Mouse (Mus musculus) heart, embryonic 14.5 days (tissue): Measurements from ENCODE around the gene Miox. TPM values are rescaled to one million over a fixed set of nuclear protein-coding genes. Genes with fewer than 3 reads are reported as not detected.
A peak's percentile ranks its signal among the peaks of the same experiment; 100 is the strongest.

ENCODE experiments used
- ATAC-seq: fragments of 200-750 bp; cut with Nextera tagmentation; 2 replicates; pipeline ENCODE4 v1.8.0; 2017; ENCODE audit warnings: low read depth, moderate TSS enrichment; ENCODE audit not compliant: insufficient number of reproducible peaks, insufficient read depth, low FRiP score
- H3K27ac ChIP-seq, 2 experiments: fragments of 200-500 bp in 1 of 2; fragments of 300-500 bp in 1 of 2; sonication (generic) in 1 of 2; replicated peaks in 1 of 2; 2 replicates each; pipeline ENCODE4 v1.5.1; 2012 to 2014; ENCODE audit warnings: low read depth in 2 of 2, low read length in 2 of 2, control low read depth in 1 of 2, mild to moderate bottlenecking in 1 of 2, mixed read lengths in 1 of 2; ENCODE audit not compliant: control insufficient read depth in 1 of 2, insufficient read depth in 1 of 2
- H3K27me3 ChIP-seq: fragments of 300-500 bp; sonication (generic); 2 replicates; pipeline ENCODE4 v1.6.1; 2014; ENCODE audit warnings: mild to moderate bottlenecking, low read length, control low read depth; ENCODE audit not compliant: control insufficient read depth, insufficient read depth
- H3K36me3 ChIP-seq: fragments of 300-500 bp; sonication (generic); 2 replicates; pipeline ENCODE4 v1.6.1; 2014; ENCODE audit warnings: mild to moderate bottlenecking, control low read depth, low read length, mixed read lengths; ENCODE audit not compliant: control insufficient read depth, insufficient read depth
- H3K4me1 ChIP-seq, 2 experiments: fragments of 200-500 bp in 1 of 2; fragments of 300-500 bp in 1 of 2; sonication (generic) in 1 of 2; 2 replicates each; pipeline ENCODE4 v1.6.1; 2012 to 2014; ENCODE audit warnings: low read length in 2 of 2, control low read depth in 1 of 2, mixed read lengths in 1 of 2; ENCODE audit not compliant: control insufficient read depth in 2 of 2, insufficient read depth in 2 of 2
- H3K4me2 ChIP-seq: fragments of 300-500 bp; sonication (generic); 2 replicates; pipeline ENCODE4 v1.6.1; 2014; ENCODE audit warnings: mild to moderate bottlenecking, low read length
- H3K4me3 ChIP-seq, 2 experiments: fragments of 200-500 bp in 1 of 2; fragments of 300-500 bp in 1 of 2; sonication (generic) in 1 of 2; 2 replicates each; pipeline ENCODE4 v1.5.1; 2012 to 2014; ENCODE audit warnings: low read length in 2 of 2, mild to moderate bottlenecking in 2 of 2, control low read depth in 1 of 2, low read depth in 1 of 2, moderate library complexity in 1 of 2; ENCODE audit not compliant: control insufficient read depth in 1 of 2, insufficient read depth in 1 of 2
- H3K9ac ChIP-seq: fragments of 300-500 bp; sonication (generic); 2 replicates; pipeline ENCODE4 v1.6.1; 2014; ENCODE audit warnings: mild to moderate bottlenecking, low read length
- H3K9me3 ChIP-seq: fragments of 300-500 bp; sonication (generic); 2 replicates; pipeline ENCODE4 v1.6.1; 2016; ENCODE audit warnings: low read length, control low read depth; ENCODE audit not compliant: control insufficient read depth
- WGBS: fragments of 180-500 bp; shearing (Covaris S2); extraction: QIAGEN DNeasy Blood & Tissue Kit; methylation state at CpG from one replicate; pipeline ENCODE4 v1.1.7; 2014; 5-methylcytosine and 5-hydroxymethylcytosine counted together
- polyA plus RNA-seq: library from polyadenylated mRNA; unstranded; fragments of >200 nt; fragmentation: Nextera tagmentation; extraction: Ambion mirVana; gene quantifications from 2 replicates; pipeline ENCODE4 v1.2.1, GENCODE M21; 2014

The Miox gene
- polyA plus RNA-seq, 1 experiment from 2014 or later: not detected

DNA sequence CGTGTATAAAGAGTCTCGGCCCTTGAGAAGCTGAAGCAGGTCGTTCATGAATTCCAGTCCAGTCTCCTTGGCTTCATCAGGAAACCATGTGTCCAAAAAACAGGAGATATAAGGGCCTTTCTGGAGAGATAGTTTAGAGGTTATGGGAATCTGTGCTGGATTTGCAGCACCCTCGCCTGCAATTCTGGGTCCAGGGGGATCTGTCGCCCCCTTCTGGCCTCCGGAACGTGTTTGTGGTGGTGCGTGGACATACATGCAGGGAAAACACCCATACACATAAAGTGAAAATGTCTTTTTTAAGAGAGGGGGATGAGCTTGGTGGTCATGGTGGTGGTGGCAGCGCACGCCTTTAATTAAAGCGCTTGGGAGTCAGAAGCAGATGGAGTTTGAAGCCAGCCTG is 18.1 kb upstream of the Miox start:
- H3K27me3 ChIP-seq: no peaks in the 10 kb centered on the region
- no peak overlapping the region for H3K9ac ChIP-seq
- peaks cover 10 to 13% of the 10 kb centered on the region in 2 experiments for H3K4me1 ChIP-seq
- ATAC-seq: no peak
- no peaks in the 10 kb centered on the region for H3K36me3 ChIP-seq
- no peak overlapping the region for H3K27ac ChIP-seq
- 64% methylated on average over 11 of the region's 11 CpGs for WGBS
- H3K4me3 ChIP-seq: no peak overlapping the region
- no peaks in the 10 kb centered on the region for H3K9me3 ChIP-seq
- peak overlapping the region; percentile 70; the same call in 1 of the 2 replicates for H3K4me2 ChIP-seq

GRCm38 (mm10) chr15:89321264-89321663 is 12.9 kb upstream of the Miox start:
- H3K9ac ChIP-seq: no peak overlapping the region
- H3K4me3 ChIP-seq: no peak overlapping the region
- ATAC-seq: no peak
- no peak overlapping the region for H3K27ac ChIP-seq
- H3K36me3 ChIP-seq: no peaks in the 10 kb centered on the region
- H3K27me3 ChIP-seq: peaks cover 16% of the 10 kb centered on the region
- no peaks in the 10 kb centered on the region for H3K9me3 ChIP-seq
- peaks cover 4 to 8% of the 10 kb centered on the region in 2 experiments; a peak in 1 of 4 replicates for H3K4me1 ChIP-seq
- H3K4me2 ChIP-seq: no peak overlapping the region
- WGBS: 73% methylated on average over 8 of the region's 8 CpGs

DNA sequence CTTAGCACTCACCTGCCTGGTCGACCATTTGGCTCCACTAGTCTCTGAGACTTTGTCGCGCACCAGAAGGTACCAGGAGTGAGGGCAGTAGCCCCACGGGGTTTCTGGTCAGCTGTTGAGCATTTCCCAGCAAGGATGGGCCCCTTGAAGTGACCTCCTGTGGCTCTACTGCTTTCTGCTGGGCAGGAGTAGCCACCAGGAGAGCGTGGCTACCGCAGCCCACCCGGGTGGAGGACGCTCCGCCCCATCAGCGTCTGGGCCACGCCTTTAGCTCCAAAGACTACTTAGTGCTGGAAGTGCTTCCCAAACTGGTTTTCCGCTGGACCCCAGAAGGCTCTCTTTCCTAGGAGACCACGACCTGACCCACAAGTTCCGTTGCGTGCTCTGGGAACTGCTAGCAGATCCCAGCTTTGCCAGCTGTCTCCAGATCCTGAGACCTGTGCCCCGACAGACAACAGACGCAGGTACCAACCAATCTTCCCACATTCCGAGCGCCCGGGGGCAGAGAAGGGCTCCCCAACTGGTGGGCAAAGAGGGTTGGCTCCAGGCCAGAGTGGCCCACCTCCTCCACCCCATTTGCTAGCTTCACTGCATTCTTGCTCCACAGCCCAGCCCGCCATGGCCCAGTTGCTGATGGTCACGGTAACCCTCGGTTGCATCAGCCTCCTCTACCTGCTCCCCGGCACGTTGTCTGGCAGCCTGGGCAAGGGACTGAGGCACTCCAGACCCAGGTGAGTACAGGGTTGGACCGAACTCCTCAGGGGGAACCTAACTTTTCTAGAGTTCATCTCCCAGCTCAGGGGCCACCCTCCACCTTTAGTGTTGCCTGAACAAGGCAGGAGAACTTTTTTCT is 11.3 kb upstream of the Miox start, which contains the start of gene Adm2:
Adm2 (plus strand) TSS at position 51 of the 853 bp plus-strand sequence.
- H3K4me2 ChIP-seq: peak within 1 kb of the TSS; percentile 62
- H3K27ac ChIP-seq: no peak within 1 kb of the TSS
- H3K4me1 ChIP-seq: peaks cover 4 to 8% of the 10 kb centered on the region in 2 experiments; a peak in 1 of 4 replicates
- peak within 1 kb of the TSS; percentile 29 to 34 for H3K4me3 ChIP-seq
- H3K36me3 ChIP-seq: no peaks in the 10 kb centered on the region
- no peaks in the 10 kb centered on the region for H3K9me3 ChIP-seq
- WGBS: 6% methylated on average over 26 of the region's 26 CpGs
- peaks cover 16% of the 10 kb centered on the region for H3K27me3 ChIP-seq
- peak within 1 kb of the TSS; percentile 47 for H3K9ac ChIP-seq
- no peak for ATAC-seq

GRCm38 (mm10) chr15:89323656-89324055 is 10.5 kb upstream of the Miox start:
- 86% methylated on average over 4 of the region's 4 CpGs for whole genome bisulfite sequencing
- H3K4me3 ChIP-seq: no peak overlapping the region
- H3K4me2 ChIP-seq: 0 out of 2 replicates have a peak overlapping the region, but pooled peaks have one; percentile 62
- H3K9ac ChIP-seq: no peak overlapping the region
- no peaks in the 10 kb centered on the region for H3K36me3 ChIP-seq
- peaks cover 4 to 8% of the 10 kb centered on the region in 2 experiments; a peak in 1 of 4 replicates for H3K4me1 ChIP-seq
- no peaks in the 10 kb centered on the region for H3K9me3 ChIP-seq
- ATAC-seq: no peak
- no peak overlapping the region for H3K27ac ChIP-seq
- peaks cover 16% of the 10 kb centered on the region for H3K27me3 ChIP-seq

- Histone ChIP-seq H3K27ac (no peak overlapping the region), H3K9ac (no peak overlapping the region), H3K4me1 (peaks cover 4 to 8% of the 10 kb centered on the region in 2 experiments; a peak in 1 of 4 replicates), H3K36me3 (no peaks in the 10 kb centered on the region), H3K4me3 (no peak overlapping the region), H3K9me3 (no peaks in the 10 kb centered on the region), H3K4me2 (no peak overlapping the region), H3K27me3 (peaks cover 16% of the 10 kb centered on the region)
- no peak for ATAC-seq
- 59% methylated on average over 5 of the region's 5 CpGs for WGBS
These were observed 7.8 kb upstream of the Miox start for GRCm38 (mm10) chr15:89326441-89326840.

GRCm38 (mm10) chr15:89334774-89335537 is 758 bp downstream of the Miox start:
- no peaks in the 10 kb centered on the region for H3K9me3 ChIP-seq
- ATAC-seq: no peak
- no peak overlapping the region for H3K27ac ChIP-seq
- no peaks in the 10 kb centered on the region for H3K27me3 ChIP-seq
- no peak overlapping the region for H3K9ac ChIP-seq
- H3K4me3 ChIP-seq: no peak overlapping the region
- H3K4me1 ChIP-seq: no peaks in the 10 kb centered on the region
- no peaks in the 10 kb centered on the region for H3K36me3 ChIP-seq
- H3K4me2 ChIP-seq: no peak overlapping the region
- 78% methylated on average over 17 of the region's 17 CpGs for WGBS

DNA sequence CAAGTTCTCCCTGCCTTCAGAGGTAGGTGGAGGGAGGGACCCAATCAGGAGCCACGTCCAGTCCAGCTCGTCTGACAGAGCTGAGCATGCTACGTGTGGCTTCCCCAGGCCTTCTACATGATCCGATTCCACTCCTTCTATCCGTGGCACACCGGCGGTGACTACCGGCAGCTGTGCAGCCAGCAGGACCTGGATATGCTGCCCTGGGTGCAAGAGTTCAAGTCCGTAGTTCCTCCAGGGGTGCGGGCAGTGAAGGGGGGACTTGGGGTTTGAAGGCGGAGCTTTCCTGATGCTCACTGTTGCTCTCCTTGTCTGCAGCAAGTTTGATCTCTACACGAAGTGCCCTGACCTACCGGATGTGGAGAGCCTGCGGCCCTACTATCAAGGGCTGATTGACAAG is 2.2 kb downstream of the Miox start:
- Histone ChIP-seq H3K4me2 (no peak overlapping the region), H3K36me3 (no peaks in the 10 kb centered on the region), H3K27me3 (no peaks in the 10 kb centered on the region), H3K9ac (no peak overlapping the region), H3K4me3 (no peak overlapping the region), H3K9me3 (no peaks in the 10 kb centered on the region), H3K27ac (no peak overlapping the region), H3K4me1 (no peaks in the 10 kb centered on the region)
- ATAC-seq: no peak
- 77% methylated on average over 14 of the region's 14 CpGs for WGBS
